Mouse (Mus musculus) adrenal gland, postnatal 36 days (tissue): ENCODE measurements around the gene Polg. TPM values are rescaled to one million over a fixed set of nuclear protein-coding genes. Genes with fewer than 3 reads are reported as not detected.
A peak's percentile ranks its signal among the peaks of the same experiment; 100 is the strongest.

Experiments
- DNase-seq, 2 experiments: peaks; one replicate each; pipeline ENCODE4 v3.0.0; 2021; ENCODE audit warnings: mixed read lengths in 1 of 2
- microRNA-seq: library from miRNA; unstranded; fragments of <30 nt; microRNA quantifications from one replicate; pipeline ENCODE4 v1.2.0, GENCODE M21; 2021
- total RNA-seq, 2 experiments: library from RNA; stranded (reverse); gene quantifications; 2 replicates each; pipeline ENCODE4 v1.2.3; 2021

The Polg gene
- total RNA-seq, 2 experiments from 2014 or later = 68.5 to 77.7 TPM

- DNase-seq = peak; percentile 40 to 63
Measured at GRCm38 (mm10) chr7:79465461-79466044, 609 bp downstream of the Polg start.

DNA sequence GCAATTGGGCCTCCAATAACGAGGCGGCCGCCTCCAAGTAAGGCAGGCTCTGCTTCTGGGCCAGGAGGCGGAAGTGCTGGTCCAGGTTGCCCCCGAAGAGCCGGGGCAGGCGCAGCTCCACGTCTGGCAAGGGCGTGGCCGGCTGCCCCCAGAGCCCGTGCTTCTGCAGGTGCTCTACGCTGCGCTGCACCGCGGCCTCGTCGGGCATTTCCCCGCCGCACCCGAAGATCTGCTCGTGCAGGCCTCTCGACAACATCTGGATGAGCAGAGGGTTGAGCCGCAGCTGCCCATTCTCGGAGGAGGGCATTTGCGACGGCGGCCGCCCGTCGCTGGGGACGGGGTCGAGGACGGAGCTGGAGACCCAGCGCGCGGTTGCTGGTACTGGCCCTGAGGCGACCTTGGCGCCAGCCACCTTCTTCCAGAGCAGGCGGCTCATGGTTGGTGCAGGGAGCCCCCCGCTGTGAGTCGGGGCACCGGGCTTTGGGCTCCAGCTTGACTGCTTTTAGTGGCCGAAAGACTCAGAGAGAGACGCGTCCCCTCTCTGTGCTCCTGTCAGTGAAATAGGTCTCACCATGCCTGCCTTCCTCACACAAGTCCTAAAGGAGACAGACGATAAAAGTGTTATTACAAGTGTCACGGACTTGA, 1.3 kb downstream of the Polg start:
- DNase-seq = peak; percentile 17 to 29

DNA sequence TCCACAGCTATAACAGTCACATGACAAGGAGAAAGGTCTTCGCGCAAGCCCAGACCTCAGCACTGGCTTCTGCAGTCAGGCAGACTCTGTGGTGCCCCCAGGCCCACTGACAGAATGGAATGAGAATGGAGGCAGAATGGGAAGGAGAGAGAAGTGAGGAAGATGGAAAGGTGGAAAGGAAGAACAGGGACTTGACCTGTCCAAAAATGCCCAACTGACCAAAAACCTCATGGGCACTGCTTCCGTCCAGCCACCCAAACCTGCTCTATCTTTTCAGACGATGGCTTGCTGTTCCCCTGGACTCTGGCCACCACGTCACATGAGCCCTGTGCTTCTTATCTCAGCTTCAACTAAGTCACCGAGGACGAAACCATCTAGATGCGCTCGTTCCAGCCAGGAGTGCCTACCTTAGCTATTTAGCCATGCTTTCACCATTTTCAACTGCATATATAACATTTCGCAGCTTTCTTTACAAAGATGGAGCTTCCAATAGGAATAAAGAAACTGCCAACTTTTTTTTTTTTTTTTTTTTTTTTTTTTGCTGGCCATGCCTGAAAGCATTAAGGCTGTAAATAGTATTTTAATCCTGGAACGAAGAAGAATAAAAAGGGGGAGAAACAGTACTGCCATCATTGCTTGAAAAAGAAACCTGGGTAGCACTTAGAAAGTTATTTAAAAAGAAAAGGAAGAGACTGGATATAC, 2.6 kb downstream of the Polg start:
- DNase-seq = no peak

DNA sequence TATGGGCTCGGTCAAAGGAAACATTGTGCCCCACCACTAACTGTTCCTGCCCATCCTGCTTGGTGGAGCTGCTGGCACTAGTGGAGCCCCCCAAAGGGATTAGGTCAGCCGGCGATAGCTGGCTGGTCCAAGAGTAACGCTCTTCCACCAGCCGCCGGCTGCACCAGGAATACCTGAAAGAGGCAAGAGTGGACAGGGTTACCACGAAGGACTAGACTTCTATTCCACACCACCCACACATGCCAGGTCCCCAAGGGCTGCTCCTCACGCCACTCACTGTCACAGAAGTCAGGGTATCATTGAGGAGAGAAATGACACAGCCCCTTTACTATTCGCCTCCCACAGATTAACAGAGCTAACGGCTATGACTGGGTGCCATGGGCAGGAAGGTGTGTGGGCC, 4.4 kb downstream of the Polg start:
- no peak for DNase-seq

DNA sequence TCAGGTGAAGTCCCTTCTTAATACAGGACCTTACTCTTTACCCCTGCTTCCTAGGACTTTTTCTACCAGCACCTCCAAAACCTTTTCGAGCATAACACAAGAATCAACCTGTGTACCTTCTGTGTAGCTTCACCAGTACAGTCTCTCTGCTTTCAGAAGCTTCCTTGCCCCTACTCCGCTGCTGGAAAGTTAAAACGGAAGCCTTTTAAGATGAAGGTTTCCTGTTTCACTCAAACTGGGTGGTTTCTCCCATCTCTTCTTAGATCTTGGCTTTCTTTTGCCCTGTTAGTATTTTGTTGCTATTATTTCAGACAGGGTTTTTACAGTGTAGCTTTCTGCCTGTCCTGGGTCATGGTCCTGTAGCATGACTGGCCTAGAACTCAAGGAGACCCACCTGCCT, 18.7 kb downstream of the Polg start:
- DNase-seq = no peak

DNA sequence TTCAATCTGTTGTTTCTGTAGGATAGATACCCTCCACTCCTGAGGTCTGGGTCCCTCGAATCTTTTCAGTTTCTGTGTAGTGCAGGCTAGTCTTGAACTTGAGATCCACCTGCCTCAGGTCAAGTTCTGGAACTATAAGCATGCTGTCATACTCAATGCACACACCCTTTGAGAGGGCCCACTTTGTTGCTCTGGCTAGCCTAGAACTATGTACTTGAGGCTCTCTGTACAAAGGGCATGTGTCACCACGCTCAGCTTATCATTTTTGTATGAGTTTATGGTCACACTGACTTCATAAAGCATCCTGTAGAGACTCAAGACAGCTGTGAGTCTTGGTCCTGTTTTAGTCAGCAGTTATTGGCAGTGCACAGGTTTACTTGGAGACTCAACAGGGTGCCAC, 19.1 kb downstream of the Polg start:
- no peak for DNase-seq

DNA sequence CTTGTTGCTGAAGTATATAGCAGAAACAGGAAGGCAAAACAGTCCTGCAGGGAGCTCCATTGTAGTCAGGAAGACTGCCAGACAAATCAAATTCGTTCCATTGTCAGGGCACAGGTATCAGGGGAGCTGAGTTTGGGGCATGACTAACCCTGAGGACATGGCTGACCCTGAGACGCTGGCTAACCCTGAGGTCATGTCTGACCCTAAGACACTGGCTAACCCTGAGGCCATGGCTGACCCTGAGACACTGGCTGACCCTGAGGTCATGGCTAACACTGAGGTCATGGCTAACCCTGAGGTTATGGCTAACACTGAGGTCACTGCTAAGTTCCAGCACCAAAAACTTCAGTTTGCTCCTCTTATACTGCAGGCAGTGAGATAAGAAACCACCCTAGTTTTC, 26.1 kb downstream of the Polg start:
- DNase-seq = peak in 1 of 2 experiments; percentile 18

DNA sequence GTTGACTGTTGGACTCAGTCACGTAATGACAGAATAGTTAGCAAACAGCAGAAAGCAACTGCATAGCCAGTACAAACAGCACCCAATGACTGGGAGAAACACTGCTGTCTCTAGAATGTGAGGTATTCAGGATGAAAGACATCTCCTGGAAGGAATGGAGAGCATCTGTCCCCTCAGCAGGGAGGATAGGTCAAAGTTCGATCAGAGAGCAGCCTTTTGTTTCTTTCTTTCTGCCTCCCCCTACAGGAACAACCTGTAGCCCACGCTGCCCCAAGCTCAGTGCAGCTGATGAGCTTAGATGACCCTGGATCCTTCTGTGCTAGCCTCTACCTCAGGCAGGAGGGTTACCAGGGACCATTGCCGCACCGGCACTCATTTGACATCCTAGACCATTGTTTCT, 37.9 kb downstream of the Polg start:
- DNase-seq = no peak

GRCm38 (mm10) chr7:79425804-79426203, 40.4 kb downstream of the Polg start:
- no peak for DNase-seq

- DNase-seq = no peak
Measured at GRCm38 (mm10) chr7:79422876-79423275, 43.3 kb downstream of the Polg start.

- DNase-seq = no peak
Measured at GRCm38 (mm10) chr7:79419950-79420349, 46.2 kb downstream of the Polg start.

DNA sequence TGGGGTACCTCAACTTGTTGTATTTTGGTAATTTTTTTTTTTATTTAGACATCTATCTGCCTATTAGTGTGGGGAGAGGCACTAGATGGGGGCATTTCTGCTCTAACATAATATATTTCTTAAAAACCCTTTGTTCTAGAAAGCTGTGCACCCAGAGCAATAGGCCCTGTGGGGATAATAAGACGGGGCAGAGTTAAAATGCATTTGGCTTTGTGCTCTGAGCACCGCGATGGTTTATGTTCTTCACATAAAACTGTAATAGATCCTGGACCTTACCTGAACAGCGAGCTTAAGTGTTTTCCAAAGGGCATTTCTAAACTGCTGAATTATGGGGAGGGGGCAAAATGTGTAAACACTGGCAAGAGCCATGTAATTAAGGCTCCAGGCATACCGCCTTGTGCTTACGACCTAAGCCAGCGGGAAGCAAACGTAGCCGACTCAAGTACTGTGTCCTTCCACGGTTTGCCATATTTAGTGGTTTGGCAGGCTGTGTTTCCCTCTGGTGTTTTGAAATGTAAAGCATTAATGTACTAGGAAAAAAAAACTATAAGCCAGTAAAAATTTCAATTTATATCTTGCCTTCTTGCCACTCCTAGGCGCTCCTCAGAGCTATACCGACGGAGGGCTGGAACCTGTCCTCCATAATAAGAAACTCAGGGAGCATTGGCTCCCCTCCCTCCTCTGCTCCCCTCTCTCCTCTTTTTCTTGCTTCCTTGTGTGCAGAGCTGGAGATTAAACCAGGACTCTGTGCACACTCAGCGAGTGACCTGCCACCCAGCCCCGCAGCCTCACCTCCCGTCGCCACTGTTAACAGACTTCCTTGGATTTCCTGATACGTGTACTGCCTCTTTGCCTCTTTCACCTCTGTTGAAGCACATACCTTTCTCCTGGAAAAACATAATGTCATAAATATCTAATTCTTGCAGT, 51.5 kb downstream of the Polg start:
- DNase-seq = no peak

- no peak for DNase-seq
Measured at GRCm38 (mm10) chr7:79400296-79400695, 65.9 kb downstream of the Polg start.

GRCm38 (mm10) chr7:79398971-79399370, 67.2 kb downstream of the Polg start:
- no peak for DNase-seq

DNA sequence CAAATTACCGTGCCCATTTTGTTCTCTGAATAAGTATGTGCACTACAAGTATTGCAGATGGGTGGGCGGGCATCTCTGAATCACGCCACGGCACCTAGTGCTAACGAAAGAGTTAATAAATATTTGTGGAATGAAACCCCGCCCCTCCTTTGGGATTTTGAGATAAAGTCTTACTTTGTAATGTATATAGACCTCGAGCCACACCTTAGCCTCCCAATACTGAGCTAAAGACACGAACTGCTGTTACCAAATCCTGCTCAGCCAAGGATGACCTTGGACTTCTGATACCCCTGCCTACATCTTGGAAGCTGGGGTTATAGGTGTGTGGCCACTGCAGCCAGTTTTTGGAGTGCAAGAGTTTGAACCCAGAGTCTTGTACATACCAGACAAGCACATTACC, 67.7 kb downstream of the Polg start:
- DNase-seq = no peak

GRCm38 (mm10) chr7:79397446-79397963, 68.7 kb downstream of the Polg start:
- DNase-seq = no peak

Small RNAs within 50 kb of the gene (microRNA-seq; reads per million reads assigned to microRNA genes)
- not detected for gene Mir9-3

Other genes with a start within 250 kb of the Polg start
- 1,000 to 10,000 TPM; 1,294 to 1,382 TPM for gene Abhd2, start 193.2 kb downstream of the Polg start, total RNA-seq
- gene Rlbp1, start 79.3 kb downstream of the Polg start, total RNA-seq = not detected
- gene Fanci, start 74.4 kb downstream of the Polg start, total RNA-seq = under 1 TPM; 0.63 to 0.99 TPM
- 10 to 100 TPM; 16.5 to 56.2 TPM for gene Rhcg, start 151.3 kb upstream of the Polg start, total RNA-seq
- gene Ticrr, start 193.8 kb upstream of the Polg start, total RNA-seq = under 1 TPM; 0.49 to 0.50 TPM
- 1 to 10 TPM; 4.1 TPM for gene Kif7, start 249.4 kb upstream of the Polg start, total RNA-seq